Mouse (Mus musculus) left cerebral cortex, adult 18-20 months (tissue): Measurements from ENCODE around the gene Gpr6. TPM values are rescaled to one million over a fixed set of nuclear protein-coding genes. Genes with fewer than 3 reads are reported as not detected.

Source experiments
- total RNA-seq, 2 experiments: library from RNA; stranded (reverse); gene quantifications; 2 replicates each; pipeline ENCODE4 v1.2.3; 2021

Gene Gpr6
- total RNA-seq, 2 experiments from 2014 or later = 5.8 to 12.2 TPM

Other genes starting within 250 kb of the Gpr6 start
- 10 to 100 TPM; 36.7 to 42.8 TPM for gene Cdc40, start 189.0 kb downstream of the Gpr6 start, total RNA-seq
- 100 to 1,000 TPM; 237 to 253 TPM for gene Wasf1, start 188.8 kb downstream of the Gpr6 start, total RNA-seq
- gene Fig4, start 231.0 kb upstream of the Gpr6 start, total RNA-seq = 10 to 100 TPM; 25.4 to 27.2 TPM
- gene Ak9, start 231.7 kb upstream of the Gpr6 start, total RNA-seq = under 1 TPM in 1 of 2 experiments, not detected in 1; 0.07 TPM